12 mouse cellular contexts compared by ENCODE assay signal in genomic region chr7:72165726-72166701, GRCm38 (mm10).
A peak's percentile ranks its signal among the peaks of the same experiment; 100 is the strongest.
DNase-seq lines count a peak whose midpoint lies in the region; ATAC-seq lines count a peak whose summit lies in the region.
"Had no signal": no experiment of that assay in that cellular context is flagged by ENCODE, and none has a peak within 500 bp of the region (broad histone marks: within the 10 kb centered on the region; RNA-seq: fewer than 3 reads in every experiment).

No protein-coding gene starts in this region.

- H3K4me1 ChIP-seq in brown adipose tissue, adult 24 weeks (ENCODE audit: control insufficient read depth, insufficient read depth, insufficient read length, low read length): peaks cover 20% of the 10 kb centered on the region
- H3K4me1 ChIP-seq in lung, embryonic 15.5 days: peaks cover 12% of the 10 kb centered on the region
- no peaks in the 10 kb centered on the region for H3K4me1 ChIP-seq in midbrain, embryonic 13.5 days (replicated peaks)
- H3K4me1 ChIP-seq in hindbrain, embryonic 13.5 days (replicated peaks): no peaks in the 10 kb centered on the region
- H3K4me1 ChIP-seq: embryonic facial prominence, embryonic 15.5 days; megakaryocyte, embryonic 14.5 days; neural tube, embryonic 12.5 days had no signal

- no peaks in the 10 kb centered on the region for H3K27me3 ChIP-seq in lung, embryonic 15.5 days
- no peaks in the 10 kb centered on the region for H3K27me3 ChIP-seq in midbrain, embryonic 13.5 days
- H3K27me3 ChIP-seq in hindbrain, embryonic 13.5 days: no peaks in the 10 kb centered on the region
- H3K27me3 ChIP-seq: embryonic facial prominence, embryonic 15.5 days; megakaryocyte, embryonic 14.5 days; neural tube, embryonic 12.5 days had no signal

- no peak overlapping the region for H3K4me3 ChIP-seq in brown adipose tissue, adult 24 weeks (ENCODE audit: insufficient read depth, low read depth, low read length)
- no peak overlapping the region for H3K4me3 ChIP-seq in lung, embryonic 15.5 days
- no peak overlapping the region for H3K4me3 ChIP-seq in midbrain, embryonic 13.5 days (replicated peaks)
- no peak overlapping the region for H3K4me3 ChIP-seq in hindbrain, embryonic 13.5 days
- H3K4me3 ChIP-seq: embryonic facial prominence, embryonic 15.5 days; megakaryocyte, embryonic 14.5 days; neural tube, embryonic 12.5 days had no signal

- no peak overlapping the region for H3K4me2 ChIP-seq in lung, embryonic 15.5 days
- H3K4me2 ChIP-seq in midbrain, embryonic 13.5 days (replicated peaks): no peak overlapping the region
- H3K4me2 ChIP-seq in hindbrain, embryonic 13.5 days: no peak overlapping the region
- H3K4me2 ChIP-seq: embryonic facial prominence, embryonic 15.5 days; hindbrain, embryonic 14.5 days; neural tube, embryonic 12.5 days had no signal

- H3K27ac ChIP-seq in brown adipose tissue, adult 24 weeks (replicated peaks; ENCODE audit: low read depth, low read length): peak overlapping the region; percentile 97
- H3K27ac ChIP-seq in lung, embryonic 15.5 days: peak overlapping the region; percentile 85
- no peak overlapping the region for H3K27ac ChIP-seq in midbrain, embryonic 13.5 days
- H3K27ac ChIP-seq in hindbrain, embryonic 13.5 days: no peak overlapping the region
- H3K27ac ChIP-seq: embryonic facial prominence, embryonic 15.5 days; hindbrain, embryonic 14.5 days; neural tube, embryonic 12.5 days had no signal

- H3K9me3 ChIP-seq in lung, embryonic 15.5 days: no peaks in the 10 kb centered on the region
- H3K9me3 ChIP-seq in midbrain, embryonic 13.5 days: no peaks in the 10 kb centered on the region
- no peaks in the 10 kb centered on the region for H3K9me3 ChIP-seq in hindbrain, embryonic 13.5 days
- H3K9me3 ChIP-seq: embryonic facial prominence, embryonic 15.5 days; megakaryocyte, embryonic 14.5 days; neural tube, embryonic 12.5 days had no signal

- peak; percentile 80 for ATAC-seq in lung, embryonic 15.5 days (ENCODE audit: borderline replicate concordance, extremely low read depth, low FRiP score, low TSS enrichment)
- ATAC-seq in midbrain, embryonic 13.5 days: no peak
- ATAC-seq in hindbrain, embryonic 13.5 days (ENCODE audit: low FRiP score): no peak

- no peaks in the 10 kb centered on the region for H3K36me3 ChIP-seq in lung, embryonic 15.5 days
- H3K36me3 ChIP-seq in midbrain, embryonic 13.5 days: no peaks in the 10 kb centered on the region
- no peaks in the 10 kb centered on the region for H3K36me3 ChIP-seq in hindbrain, embryonic 13.5 days
- H3K36me3 ChIP-seq: embryonic facial prominence, embryonic 15.5 days; neural tube, embryonic 12.5 days had no signal

- WGBS in lung, embryonic 15.5 days: 32% methylated on average over 13 of the region's 13 CpGs
- WGBS in midbrain, embryonic 13.5 days: 91% methylated on average over 13 of the region's 13 CpGs
- 87% methylated on average over 13 of the region's 13 CpGs for WGBS in hindbrain, embryonic 13.5 days

- DNase-seq in adrenal gland, postnatal 10 days: peak; percentile 42
- peak; percentile 86 for DNase-seq in kidney, adult 9 months
- DNase-seq in neural tube, embryonic 10.5 days (ENCODE audit: extremely low spot score, low spot score): no peak
- DNase-seq: cerebellum, adult 18-20 months had no signal

- no peak overlapping the region for H3K9ac ChIP-seq in lung, embryonic 15.5 days
- no peak overlapping the region for H3K9ac ChIP-seq in midbrain, embryonic 13.5 days (replicated peaks)
- no peak overlapping the region for H3K9ac ChIP-seq in hindbrain, embryonic 13.5 days
- H3K9ac ChIP-seq: embryonic facial prominence, embryonic 15.5 days; hindbrain, embryonic 14.5 days; neural tube, embryonic 12.5 days had no signal

Comparison
In these comparisons a context has a peak if more than half of its experiments do, and no peak if none do; other contexts are left out.
1. H3K27ac ChIP-seq: peak in brown adipose tissue, adult 24 weeks (single experiment) and lung, embryonic 15.5 days (single experiment); none in midbrain, embryonic 13.5 days (single experiment) and hindbrain, embryonic 13.5 days (single experiment).